Mouse (Mus musculus): ENCODE results near the gene Spata17.

Gene Spata17

GRCm38 (mm10) chr1:187092546-187092945, 122.7 kb downstream of the Spata17 start:
- no peak for ATAC-seq (ENCODE audit: insufficient number of reproducible peaks, low FRiP score, low TSS enrichment)

GRCm38 (mm10) chr1:187088660-187089395, 126.4 kb downstream of the Spata17 start:
- no peak for ATAC-seq (ENCODE audit: insufficient number of reproducible peaks, low FRiP score, low TSS enrichment)

GRCm38 (mm10) chr1:187086027-187086426, 129.2 kb downstream of the Spata17 start:
- ATAC-seq (ENCODE audit: insufficient number of reproducible peaks, low FRiP score, low TSS enrichment), result no peak

GRCm38 (mm10) chr1:187077352-187077751, 137.9 kb downstream of the Spata17 start:
- ATAC-seq (ENCODE audit: insufficient number of reproducible peaks, low FRiP score, low TSS enrichment), result no peak

GRCm38 (mm10) chr1:187077043-187077334, 138.3 kb downstream of the Spata17 start:
- ATAC-seq (ENCODE audit: insufficient number of reproducible peaks, low FRiP score, low TSS enrichment), result no peak

- no peak for ATAC-seq (ENCODE audit: insufficient number of reproducible peaks, low FRiP score, low TSS enrichment)
Measured at GRCm38 (mm10) chr1:187076198-187077042, 138.8 kb downstream of the Spata17 start.

- no peak for ATAC-seq (ENCODE audit: insufficient number of reproducible peaks, low FRiP score, low TSS enrichment)
Measured at GRCm38 (mm10) chr1:187059874-187060273, 155.4 kb downstream of the Spata17 start.

GRCm38 (mm10) chr1:187054333-187054732, 160.9 kb downstream of the Spata17 start:
- no peak for ATAC-seq (ENCODE audit: insufficient number of reproducible peaks, low FRiP score, low TSS enrichment)

- no peak for ATAC-seq (ENCODE audit: insufficient number of reproducible peaks, low FRiP score, low TSS enrichment)
Measured at GRCm38 (mm10) chr1:187053862-187054261, 161.4 kb downstream of the Spata17 start.

- no peak for ATAC-seq (ENCODE audit: insufficient number of reproducible peaks, low FRiP score, low TSS enrichment)
Measured at GRCm38 (mm10) chr1:187052532-187052931, 162.7 kb downstream of the Spata17 start.

- no peak for ATAC-seq (ENCODE audit: insufficient number of reproducible peaks, low FRiP score, low TSS enrichment)
Measured at GRCm38 (mm10) chr1:187051296-187051695, 164.0 kb downstream of the Spata17 start.

- no peak for ATAC-seq (ENCODE audit: insufficient number of reproducible peaks, low FRiP score, low TSS enrichment)
Measured at GRCm38 (mm10) chr1:187048681-187049288, 166.5 kb downstream of the Spata17 start.

- ATAC-seq (ENCODE audit: insufficient number of reproducible peaks, low FRiP score, low TSS enrichment), result no peak
Measured at GRCm38 (mm10) chr1:187044726-187045125, 170.5 kb downstream of the Spata17 start.

GRCm38 (mm10) chr1:187039801-187040200, 175.5 kb downstream of the Spata17 start:
- ATAC-seq (ENCODE audit: insufficient number of reproducible peaks, low FRiP score, low TSS enrichment), result no peak

GRCm38 (mm10) chr1:187035785-187036184, 179.5 kb downstream of the Spata17 start:
- ATAC-seq (ENCODE audit: insufficient number of reproducible peaks, low FRiP score, low TSS enrichment), result no peak

- ATAC-seq (ENCODE audit: insufficient number of reproducible peaks, low FRiP score, low TSS enrichment), result peak; percentile 53; the same call in 1 of the 2 replicates
Measured at GRCm38 (mm10) chr1:187031796-187032195, 183.5 kb downstream of the Spata17 start.

GRCm38 (mm10) chr1:187028841-187029240, 186.4 kb downstream of the Spata17 start:
- ATAC-seq (ENCODE audit: insufficient number of reproducible peaks, low FRiP score, low TSS enrichment), result no peak

- no peak for ATAC-seq (ENCODE audit: insufficient number of reproducible peaks, low FRiP score, low TSS enrichment)
Measured at GRCm38 (mm10) chr1:187020011-187020410, 195.3 kb downstream of the Spata17 start.

- ATAC-seq (ENCODE audit: insufficient number of reproducible peaks, low FRiP score, low TSS enrichment), result no peak
Measured at GRCm38 (mm10) chr1:187016116-187016515, 199.1 kb downstream of the Spata17 start.

- no peak for ATAC-seq (ENCODE audit: insufficient number of reproducible peaks, low FRiP score, low TSS enrichment)
Measured at GRCm38 (mm10) chr1:187015673-187016072, 199.6 kb downstream of the Spata17 start.

- no peak for ATAC-seq (ENCODE audit: insufficient number of reproducible peaks, low FRiP score, low TSS enrichment)
Measured at GRCm38 (mm10) chr1:187014141-187014540, 201.1 kb downstream of the Spata17 start.
